In the genomic region with DNA sequence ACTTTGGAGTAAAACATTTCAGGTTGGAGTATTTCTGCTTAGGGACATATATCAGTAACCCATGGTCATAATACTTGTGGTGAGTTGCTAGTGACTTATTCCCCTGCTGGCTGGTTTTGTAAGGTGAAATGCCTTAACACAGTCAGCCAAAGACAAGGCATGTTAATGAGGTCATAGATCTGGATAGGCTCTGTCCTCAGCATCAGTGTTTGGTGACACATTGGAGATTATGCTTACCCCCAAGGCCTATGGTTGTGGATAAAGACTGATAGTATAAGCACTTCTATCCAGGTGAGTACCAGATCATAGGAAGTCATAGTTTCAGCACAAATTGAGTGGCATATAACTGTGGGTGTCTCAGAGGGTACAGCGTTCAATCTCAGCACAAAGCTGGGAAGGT, we compare ENCODE assay signal across 26 mouse cellular contexts. TPM values are rescaled to one million over a fixed set of nuclear protein-coding genes. Genes with fewer than 3 reads are reported as not detected.
A peak's percentile ranks its signal among the peaks of the same experiment; 100 is the strongest.
DNase-seq lines count a peak whose midpoint lies in the region; ATAC-seq and TF ChIP-seq lines count a peak whose summit lies in the region.
"Had no signal": no experiment of that assay in that cellular context is flagged by ENCODE, and none has a peak within 500 bp of the region (broad histone marks: within the 10 kb centered on the region; RNA-seq: fewer than 3 reads in every experiment).

No protein-coding gene starts in this region.

- no peak overlapping the region for H3K9ac ChIP-seq in heart, postnatal 0 days (replicated peaks; ENCODE audit: low read depth, low read length)
- no peak overlapping the region for H3K9ac ChIP-seq in MEL (ENCODE audit: control insufficient read depth, low read depth, low read length, poor library complexity, severe bottlenecking)
- H3K9ac ChIP-seq in liver, embryonic 15.5 days = no peak overlapping the region
- H3K9ac ChIP-seq: hindbrain, embryonic 13.5 days; neural tube, embryonic 15.5 days had no signal

- H3K79me2 ChIP-seq in MEL (ENCODE audit: control insufficient read depth, insufficient read depth, low read length, poor library complexity) = peaks cover 50% of the 10 kb centered on the region

- WGBS in heart, postnatal 0 days = 66% methylated on average over 1 of the region's 1 CpGs
- 92% methylated on average over 1 of the region's 1 CpGs for WGBS in heart, embryonic 10.5 days
- WGBS in liver, embryonic 15.5 days (ENCODE audit: insufficient replicate concordance) = 97% methylated on average over 1 of the region's 1 CpGs

- no peak for TF ChIP-seq EP300 in heart, postnatal 0 days (IDR thresholded peaks at IDR 0.05; ENCODE audit: low read depth)
- no peak for TF ChIP-seq EP300 in MEL (IDR thresholded peaks at IDR 0.05; ENCODE audit: low read depth in 1 of 2, low read length in 2 of 2)

- TF ChIP-seq POLR2A in MEL (IDR thresholded peaks at IDR 0.05; ENCODE audit: control insufficient read depth in 1 of 2, insufficient read depth in 1 of 2, low read depth in 1 of 2, low read length in 2 of 2, poor library complexity in 1 of 2) = no peak

- H3K4me1 ChIP-seq in heart, postnatal 0 days (ENCODE audit: control insufficient read depth, insufficient read depth) = peaks cover 52% of the 10 kb centered on the region
- peaks cover 42% of the 10 kb centered on the region for H3K4me1 ChIP-seq in heart, embryonic 10.5 days
- H3K4me1 ChIP-seq in MEL (ENCODE audit: control insufficient read depth in 1 of 2, insufficient read depth in 2 of 2, low read length in 2 of 2) = peaks cover 33 to 38% of the 10 kb centered on the region in 2 experiments
- H3K4me1 ChIP-seq in liver, embryonic 15.5 days (replicated peaks) = peaks cover 68% of the 10 kb centered on the region

- 0 out of 2 replicates have a peak, but pooled peaks have one; percentile 12 for TF ChIP-seq CTCF in heart, postnatal 0 days (IDR thresholded peaks at IDR 0.05; ENCODE audit: low read depth)
- no peak for TF ChIP-seq CTCF in MEL (IDR thresholded peaks at IDR 0.05 in 2 of 3, conservative IDR thresholded peaks at IDR 0.05 in 1 of 3; ENCODE audit: control insufficient read depth in 1 of 3, insufficient read depth in 1 of 3, low read depth in 2 of 3, low read length in 3 of 3, poor library complexity in 1 of 3, severe bottlenecking in 1 of 3)

- no peak; the same call in 1 of the 2 replicates for ATAC-seq in heart, postnatal 0 days (ENCODE audit: insufficient read depth, low read depth)
- ATAC-seq in liver, embryonic 15.5 days (ENCODE audit: insufficient read depth) = no peak
- no peak for ATAC-seq in erythroid progenitor cell, adult 5-6 weeks (replicated peaks; ENCODE audit: low FRiP score, poor library complexity, severe bottlenecking)
- ATAC-seq: forebrain, embryonic 16.5 days; lung, postnatal 0 days had no signal

- DNase-seq in heart, postnatal 0 days (ENCODE audit: low spot score) = no peak
- no peak for DNase-seq in heart, embryonic 10.5 days (ENCODE audit: low spot score)
- peak; percentile 21 for DNase-seq in 416B (ENCODE audit: low read depth)
- peak; percentile 24 for DNase-seq in MEL (ENCODE audit: low read depth, low spot score)
- no peak for DNase-seq in layer of hippocampus, postnatal 14 days (ENCODE audit: low spot score in 2 of 2)
- DNase-seq: adrenal gland, postnatal 10 days; cerebellum, adult 11 months; cerebellum, adult 9-10 months; cerebellum, postnatal 36 days; heart, postnatal 14 days; kidney, adult 11 months; kidney, postnatal 14 days; layer of hippocampus, adult 9-11 months; lung, postnatal 4 days; midbrain, embryonic 14.5 days; right cerebral cortex, postnatal 25 days; spleen, adult 18-20 months; thymus, postnatal 14 days had no signal

- 0 out of 2 replicates have a peak overlapping the region, but pooled peaks have one; percentile 0 for H3K27ac ChIP-seq in heart, postnatal 0 days (ENCODE audit: low read depth)
- H3K27ac ChIP-seq in heart, embryonic 10.5 days = no peak overlapping the region
- peak overlapping the region; percentile 87 for H3K27ac ChIP-seq in MEL (ENCODE audit: control insufficient read depth, low read depth, low read length)
- peak overlapping the region; percentile 78 for H3K27ac ChIP-seq in liver, embryonic 15.5 days (replicated peaks)
- H3K27ac ChIP-seq: hindbrain, embryonic 13.5 days; neural tube, embryonic 15.5 days had no signal

- H3K27me3 ChIP-seq in heart, postnatal 0 days (ENCODE audit: control insufficient read depth, insufficient read depth, low read length) = no peaks in the 10 kb centered on the region
- H3K27me3 ChIP-seq in heart, embryonic 10.5 days (ENCODE audit: insufficient read depth, poor library complexity, severe bottlenecking) = no peaks in the 10 kb centered on the region
- H3K27me3 ChIP-seq in MEL (ENCODE audit: control insufficient read depth in 1 of 2, insufficient read depth in 2 of 2, low read length in 2 of 2) = no peaks in the 10 kb centered on the region
- H3K27me3 ChIP-seq in liver, embryonic 15.5 days = no peaks in the 10 kb centered on the region
- H3K27me3 ChIP-seq: CH12.LX; hindbrain, embryonic 13.5 days; neural tube, embryonic 15.5 days had no signal

- 0 out of 2 replicates have a peak, but pooled peaks cover 4% of the 10 kb centered on the region for H3K36me3 ChIP-seq in heart, postnatal 0 days (replicated peaks; ENCODE audit: control insufficient read depth, insufficient read depth, low read length)
- H3K36me3 ChIP-seq in heart, embryonic 10.5 days = peaks cover 10% of the 10 kb centered on the region; the same call in 1 of the 2 replicates
- H3K36me3 ChIP-seq in MEL (ENCODE audit: control insufficient read depth in 1 of 2, insufficient read depth in 2 of 2, low read length in 2 of 2) = peaks cover 2 to 54% of the 10 kb centered on the region in 2 experiments; a peak in 3 of 4 replicates
- peaks cover 12% of the 10 kb centered on the region; the same call in 1 of the 2 replicates for H3K36me3 ChIP-seq in liver, embryonic 15.5 days (replicated peaks)
- H3K36me3 ChIP-seq: neural tube, embryonic 15.5 days had no signal

- H3K4me2 ChIP-seq in heart, postnatal 0 days (ENCODE audit: low read depth, low read length) = no peak overlapping the region
- 0 out of 2 replicates have a peak overlapping the region, but pooled peaks have one; percentile 88 for H3K4me2 ChIP-seq in liver, embryonic 15.5 days
- H3K4me2 ChIP-seq: hindbrain, embryonic 13.5 days; neural tube, embryonic 15.5 days had no signal

- no peak overlapping the region for H3K4me3 ChIP-seq in heart, postnatal 0 days (ENCODE audit: low read depth, low read length)
- no peak overlapping the region for H3K4me3 ChIP-seq in heart, embryonic 10.5 days
- no peak overlapping the region; a peak in 1 of 4 replicates for H3K4me3 ChIP-seq in MEL (ENCODE audit: control insufficient read depth in 1 of 2, insufficient read depth in 1 of 2, low read depth in 2 of 2, low read length in 2 of 2)
- no peak overlapping the region for H3K4me3 ChIP-seq in liver, embryonic 15.5 days (replicated peaks)
- H3K4me3 ChIP-seq: hindbrain, embryonic 13.5 days; neural tube, embryonic 15.5 days had no signal

- H3K9me3 ChIP-seq in heart, postnatal 0 days (replicated peaks; ENCODE audit: control insufficient read depth, low read length) = no peaks in the 10 kb centered on the region
- H3K9me3 ChIP-seq in heart, embryonic 10.5 days = no peaks in the 10 kb centered on the region
- no peaks in the 10 kb centered on the region for H3K9me3 ChIP-seq in MEL (replicated peaks; ENCODE audit: insufficient read depth, low read length)
- no peaks in the 10 kb centered on the region for H3K9me3 ChIP-seq in liver, embryonic 15.5 days (replicated peaks)
- H3K9me3 ChIP-seq: hindbrain, embryonic 13.5 days; neural tube, embryonic 15.5 days had no signal

- TF ChIP-seq RAD21 in MEL (IDR thresholded peaks at IDR 0.05; ENCODE audit: low read depth, low read length) = no peak

RNA-seq across cellular contexts. Expression of gene Pcgf3, which starts 5.6 kb away (rescaled TPM):
- 18.7 and 31.7 TPM in 2 replicates for total RNA-seq in heart, postnatal 0 days (2014; rRNA removed; ENCODE audit: low replicate concordance)
- polyA plus RNA-seq in heart, postnatal 0 days (2015; fragmentation: Nextera tagmentation; extraction: Ambion mirVana) = 11.0 and 13.9 TPM in 2 replicates
- 19.9 and 21.3 TPM in 2 replicates for polyA plus RNA-seq in heart, embryonic 10.5 days (2016; fragmentation: Nextera tagmentation; extraction: Ambion mirVana)
- 7.3 and 7.4 TPM in 2 replicates for total RNA-seq in MEL (2012; rRNA removed)
- 10 to 100 TPM in 1 of 2 experiments, not detected in 1; 26.4 TPM for polyA plus RNA-seq in MEL (2012; ENCODE audit: insufficient read depth in 1 of 2, insufficient read length in 2 of 2, low read depth in 1 of 2, low replicate concordance in 2 of 2, missing spikeins in 1 of 2)
- polyA plus RNA-seq in liver, embryonic 15.5 days (2015; fragmentation: Nextera tagmentation; extraction: Ambion mirVana) = 5.3 and 5.8 TPM in 2 replicates
- total RNA-seq in erythroid progenitor cell, adult 5-6 weeks (2015; ENCODE audit: low replicate concordance) = 17.2 and 21.3 TPM in 2 replicates
- 9.0 and 10.4 TPM in 2 replicates for total RNA-seq in erythroid progenitor cell, adult 5-6 weeks (2017; ENCODE audit: low replicate concordance)
- 10 to 100 TPM; 57.2 to 60.4 TPM for total RNA-seq in layer of hippocampus, postnatal 14 days (2021)

RNA-seq across cellular contexts. Expression of gene Mfsd7a, which starts 18.0 kb away (rescaled TPM):
- total RNA-seq in heart, postnatal 0 days (2014; rRNA removed; ENCODE audit: low replicate concordance) = 0.19 and 1.2 TPM in 2 replicates
- polyA plus RNA-seq in heart, postnatal 0 days (2015; fragmentation: Nextera tagmentation; extraction: Ambion mirVana) = 0.20 and 0.29 TPM in 2 replicates
- 0.09 and 0.34 TPM in 2 replicates for polyA plus RNA-seq in heart, embryonic 10.5 days (2016; fragmentation: Nextera tagmentation; extraction: Ambion mirVana)
- total RNA-seq in MEL (2012; rRNA removed) = not detected in 2 replicates
- polyA plus RNA-seq in MEL (2012; ENCODE audit: insufficient read depth in 1 of 2, insufficient read length in 2 of 2, low read depth in 1 of 2, low replicate concordance in 2 of 2, missing spikeins in 1 of 2) = not detected
- polyA plus RNA-seq in liver, embryonic 15.5 days (2015; fragmentation: Nextera tagmentation; extraction: Ambion mirVana) = 0.16 and 0.28 TPM in 2 replicates
- total RNA-seq in erythroid progenitor cell, adult 5-6 weeks (2015; ENCODE audit: low replicate concordance) = not detected in 2 replicates
- 1.0 TPM in 1 of 2 replicates, not detected in the other for total RNA-seq in erythroid progenitor cell, adult 5-6 weeks (2017; ENCODE audit: low replicate concordance)
- total RNA-seq in layer of hippocampus, postnatal 14 days (2021) = under 1 TPM; 0.58 to 0.98 TPM
- total RNA-seq: CH12.LX; megakaryocyte-erythroid progenitor cell, adult 5-6 weeks had no signal
- polyA plus RNA-seq: midbrain, embryonic 14.5 days had no signal

RNA-seq across cellular contexts. Expression of gene Atp5k, which starts 32.4 kb away (rescaled TPM):
- 139 and 316 TPM in 2 replicates for total RNA-seq in heart, postnatal 0 days (2014; rRNA removed; ENCODE audit: low replicate concordance)
- polyA plus RNA-seq in heart, postnatal 0 days (2015; fragmentation: Nextera tagmentation; extraction: Ambion mirVana) = 1,908 and 1,920 TPM in 2 replicates
- polyA plus RNA-seq in heart, embryonic 10.5 days (2016; fragmentation: Nextera tagmentation; extraction: Ambion mirVana) = 521 and 675 TPM in 2 replicates
- 793 and 801 TPM in 2 replicates for total RNA-seq in MEL (2012; rRNA removed)
- 100 to 1,000 TPM in 1 of 2 experiments, not detected in 1; 329 TPM for polyA plus RNA-seq in MEL (2012; ENCODE audit: insufficient read depth in 1 of 2, insufficient read length in 2 of 2, low read depth in 1 of 2, low replicate concordance in 2 of 2, missing spikeins in 1 of 2)
- polyA plus RNA-seq in liver, embryonic 15.5 days (2015; fragmentation: Nextera tagmentation; extraction: Ambion mirVana) = 155 and 216 TPM in 2 replicates
- 82.6 and 126 TPM in 2 replicates for total RNA-seq in erythroid progenitor cell, adult 5-6 weeks (2015; ENCODE audit: low replicate concordance)
- total RNA-seq in erythroid progenitor cell, adult 5-6 weeks (2017; ENCODE audit: low replicate concordance) = 60.6 and 96.3 TPM in 2 replicates
- total RNA-seq in layer of hippocampus, postnatal 14 days (2021) = 100 to 1,000 TPM; 331 to 343 TPM

Comparison
In these comparisons a context has a peak if more than half of its experiments do, and no peak if none do; other contexts are left out.
1. DNase-seq: peak in 416B (single experiment) and MEL (single experiment); none in heart, postnatal 0 days (single experiment), heart, embryonic 10.5 days (single experiment) and layer of hippocampus, postnatal 14 days (0 of 2).